Mouse (Mus musculus): ENCODE measurements around the gene Hic1.

The Hic1 gene

GRCm38 (mm10) chr11:75169405-75170080, at the start of gene Hic1:
Gene Hic1, minus strand, starts transcription at chr11:75169519.
- DNase-seq: peak; percentile 62

DNA sequence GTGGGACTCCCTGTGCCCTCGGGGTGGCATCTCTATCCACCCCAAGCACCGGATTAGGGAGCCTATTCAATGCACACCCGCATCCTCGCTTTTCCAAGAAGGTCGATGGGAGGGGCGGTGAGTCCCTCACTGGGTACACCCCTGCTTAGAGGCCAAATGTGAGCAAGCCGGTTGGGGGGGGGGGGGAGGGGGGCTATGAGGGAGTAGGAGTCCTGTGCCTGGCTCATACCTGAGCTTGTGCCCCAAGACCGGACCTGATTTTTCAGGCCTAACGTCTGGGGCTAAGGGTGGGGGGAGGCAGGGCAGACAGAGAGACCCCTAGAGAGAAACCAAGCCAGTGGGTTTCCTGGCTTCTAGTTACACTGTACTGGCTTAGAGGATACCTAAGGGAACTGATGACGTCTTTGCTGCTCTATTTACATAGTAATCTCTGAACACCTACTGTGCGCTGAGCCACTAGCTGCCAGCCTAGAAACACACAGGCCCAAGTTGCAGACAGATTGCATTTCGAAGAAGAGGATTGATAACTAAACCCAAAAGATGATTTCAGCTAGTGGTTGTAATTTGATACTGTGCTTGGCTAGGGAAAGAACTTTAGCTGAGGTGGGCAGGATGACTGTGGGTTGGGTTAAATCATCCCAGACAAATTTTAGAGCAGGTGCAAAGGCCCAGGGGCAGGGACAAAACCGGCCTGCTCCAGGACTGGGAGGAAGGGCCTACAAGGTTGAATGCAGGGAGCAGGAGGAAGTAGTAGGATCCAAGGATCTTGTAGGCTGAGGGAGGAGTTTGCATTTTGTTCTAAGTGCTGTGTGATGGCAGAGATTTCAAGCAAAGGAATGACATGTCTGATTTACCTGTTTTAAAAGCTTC, 45.0 kb upstream of the Hic1 start:
- DNase-seq: no peak

DNA sequence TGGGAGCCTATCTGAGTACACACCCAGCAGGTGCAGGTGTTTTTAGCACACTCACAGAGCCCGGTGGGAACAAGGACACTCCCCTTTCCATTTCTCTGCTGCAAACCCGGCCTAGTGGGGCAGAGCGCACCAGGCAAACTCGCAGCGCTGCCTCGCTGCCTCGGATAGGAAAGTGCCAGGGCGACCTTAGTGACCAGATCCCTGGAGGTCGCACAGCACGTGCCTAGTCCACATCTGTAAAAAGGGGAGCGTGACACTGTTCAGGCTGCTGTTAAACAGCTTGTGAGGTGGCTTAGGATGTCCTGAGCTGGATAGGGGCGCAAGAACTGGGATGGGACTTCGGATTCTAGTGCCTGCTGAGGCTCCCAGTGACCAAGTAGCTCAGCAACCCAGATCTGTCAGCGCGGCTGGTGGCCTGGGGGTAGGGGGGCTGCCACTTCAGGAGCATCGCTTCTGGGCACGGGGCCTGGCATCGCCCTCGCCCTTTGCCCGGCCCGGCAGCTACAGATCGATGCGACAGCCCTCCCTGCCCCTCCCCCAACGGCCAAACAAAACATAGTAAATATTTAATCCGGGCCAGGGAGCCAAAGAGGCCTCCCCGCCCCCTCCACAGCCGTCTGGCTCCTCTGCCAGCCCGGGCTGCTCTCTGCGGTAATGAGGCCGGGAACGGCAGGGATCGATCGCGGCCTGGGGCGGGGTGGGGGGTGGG, 44.2 kb upstream of the Hic1 start:
- peak; percentile 79 for DNase-seq

DNA sequence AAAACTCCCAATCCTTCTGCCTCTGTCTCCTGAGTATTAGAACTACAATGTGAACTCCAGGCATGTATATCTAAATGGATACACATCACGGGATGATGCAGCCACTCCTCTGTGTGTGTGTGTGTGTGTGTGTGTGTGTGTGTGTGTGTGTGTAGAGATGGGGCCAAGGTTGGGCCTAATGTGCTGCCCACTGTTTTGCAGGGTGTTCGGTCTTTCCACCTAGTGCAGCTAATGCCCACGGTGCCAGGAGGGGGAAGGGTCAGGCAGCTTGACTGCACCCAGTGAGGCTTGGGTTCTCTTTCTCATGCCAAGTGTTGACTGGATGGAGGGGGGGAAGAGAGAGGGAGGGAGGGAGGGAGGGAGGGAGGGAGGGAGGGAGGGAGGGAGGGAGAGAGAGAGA, 43.6 kb upstream of the Hic1 start:
- peak; percentile 72 for DNase-seq

GRCm38 (mm10) chr11:75212031-75212667, 42.8 kb upstream of the Hic1 start:
- DNase-seq: peak; percentile 78

DNA sequence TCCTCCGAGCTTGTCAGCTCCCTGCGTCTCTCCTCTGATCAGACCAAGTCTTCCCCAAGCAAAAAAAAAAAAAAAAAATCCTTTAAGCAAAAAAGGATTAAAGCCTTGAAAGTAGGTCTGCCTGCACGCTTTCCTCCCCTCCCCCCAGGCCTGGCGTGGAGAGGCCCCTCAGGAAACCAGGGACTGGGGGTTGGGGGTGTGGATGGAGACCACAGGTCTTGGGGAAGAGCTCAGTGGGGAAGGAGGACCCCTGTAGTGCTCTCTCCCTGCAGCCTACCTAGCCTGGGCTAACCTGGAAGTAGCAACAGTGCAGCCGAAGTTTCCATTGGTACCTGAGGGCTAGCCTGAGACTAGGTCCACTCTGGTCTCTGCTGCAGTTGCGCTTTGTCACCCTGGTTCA, 41.4 kb upstream of the Hic1 start:
- DNase-seq: peak; percentile 56

GRCm38 (mm10) chr11:75210093-75210492, 40.8 kb upstream of the Hic1 start:
- DNase-seq: peak; percentile 28

DNA sequence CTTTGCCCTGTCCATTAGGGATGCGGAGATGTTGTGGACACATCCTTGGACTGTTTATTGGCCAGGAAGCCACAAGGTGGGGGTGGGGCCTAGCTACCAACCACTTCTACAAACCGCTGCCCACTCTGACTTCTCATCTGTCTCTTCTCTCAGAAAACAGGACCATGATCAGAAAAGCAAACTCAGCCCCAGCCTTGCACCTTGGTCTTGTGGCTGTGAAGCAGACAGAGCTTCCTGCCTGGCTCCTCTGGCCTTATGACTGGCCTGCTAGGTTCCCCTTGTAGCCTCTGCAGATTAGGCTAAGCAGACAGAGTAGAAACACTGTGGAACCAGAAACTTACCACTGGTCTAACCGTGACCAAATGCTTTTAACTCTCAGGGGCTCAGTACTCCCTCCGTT, 40.0 kb upstream of the Hic1 start:
- DNase-seq: peak; percentile 29

- peak; percentile 38 for DNase-seq
Observed at GRCm38 (mm10) chr11:75206347-75206746, 37.0 kb upstream of the Hic1 start.

DNA sequence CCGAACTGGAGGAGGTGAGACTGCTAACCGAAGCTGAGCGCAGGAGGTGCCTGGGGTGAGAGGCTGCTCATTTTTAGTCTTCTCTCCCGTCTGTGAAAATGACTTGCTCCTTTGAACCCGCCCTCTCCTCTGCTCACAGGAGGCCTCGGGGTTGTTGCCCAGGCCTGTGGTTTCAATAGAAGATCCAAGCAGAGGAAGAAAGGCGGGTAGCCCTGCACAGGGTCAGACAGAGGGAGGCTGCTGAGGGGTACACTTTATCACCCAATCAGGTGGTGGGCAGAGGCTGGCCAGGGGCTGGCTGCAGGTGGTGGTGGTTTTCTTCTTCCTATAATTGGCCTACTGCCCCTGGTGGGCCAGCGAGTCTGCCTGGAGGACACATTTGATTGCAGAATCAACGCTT, 35.2 kb upstream of the Hic1 start:
- DNase-seq: peak; percentile 52

DNA sequence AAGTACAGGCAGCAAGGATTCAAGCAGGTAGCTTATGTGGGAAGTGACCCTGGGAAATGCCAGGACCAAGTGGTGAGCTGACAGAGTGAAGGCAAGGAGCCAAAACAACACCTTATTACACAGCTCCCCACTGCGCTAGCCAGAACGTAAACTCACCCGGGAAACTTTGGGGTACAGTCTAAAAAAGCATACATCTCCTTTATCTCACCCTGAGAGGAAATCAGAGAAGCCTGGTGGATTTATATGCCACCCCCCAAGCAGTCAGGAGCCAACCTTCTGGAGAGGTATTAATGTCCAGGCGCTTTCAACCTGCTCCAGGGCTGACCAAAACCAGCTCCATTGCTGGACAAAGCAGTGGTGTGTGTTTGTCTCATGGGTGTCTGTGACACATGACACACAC, 34.6 kb upstream of the Hic1 start:
- peak; percentile 58 for DNase-seq

DNA sequence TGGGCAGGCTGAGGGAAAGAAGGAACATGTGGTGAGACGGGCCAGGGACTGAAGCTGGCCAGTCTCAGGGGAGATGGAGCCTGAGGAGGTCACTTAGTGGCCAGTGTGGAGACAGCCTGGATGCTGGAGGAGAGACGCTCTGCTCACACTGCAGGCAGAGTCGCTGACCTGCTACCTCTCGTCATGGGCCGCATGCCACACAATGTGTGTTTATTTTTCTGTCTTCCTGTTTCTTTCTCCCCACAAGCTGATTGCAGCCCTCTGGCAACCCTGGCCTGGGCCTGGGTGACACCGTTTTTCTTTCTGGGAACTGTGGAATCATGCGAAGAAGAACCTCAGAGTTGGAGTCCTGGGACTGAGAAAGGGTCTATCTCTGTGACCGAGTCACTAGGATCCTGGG, 32.4 kb upstream of the Hic1 start:
- peak; percentile 45 for DNase-seq

DNA sequence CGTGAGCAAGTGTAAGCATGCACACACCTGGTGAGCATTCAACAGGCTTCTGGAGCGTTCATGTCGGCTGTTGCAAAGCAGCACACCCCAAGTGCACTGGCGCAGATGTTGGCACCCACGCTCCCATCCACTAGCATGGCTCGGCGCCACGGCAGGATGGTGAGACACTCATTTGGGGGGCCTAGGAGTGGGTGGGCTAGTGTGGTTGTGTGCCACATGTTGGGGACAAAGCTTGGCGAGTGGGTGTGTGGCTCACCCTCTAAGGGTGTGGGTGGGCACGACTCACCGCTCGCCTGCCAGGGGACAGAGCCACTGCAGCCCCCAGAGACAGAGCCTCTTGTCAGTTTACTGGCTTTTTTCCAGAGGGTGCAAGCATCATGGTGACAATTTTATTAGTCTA, 31.6 kb upstream of the Hic1 start:
- peak; percentile 69 for DNase-seq

GRCm38 (mm10) chr11:75199951-75200350, 30.6 kb upstream of the Hic1 start:
- DNase-seq: no peak

DNA sequence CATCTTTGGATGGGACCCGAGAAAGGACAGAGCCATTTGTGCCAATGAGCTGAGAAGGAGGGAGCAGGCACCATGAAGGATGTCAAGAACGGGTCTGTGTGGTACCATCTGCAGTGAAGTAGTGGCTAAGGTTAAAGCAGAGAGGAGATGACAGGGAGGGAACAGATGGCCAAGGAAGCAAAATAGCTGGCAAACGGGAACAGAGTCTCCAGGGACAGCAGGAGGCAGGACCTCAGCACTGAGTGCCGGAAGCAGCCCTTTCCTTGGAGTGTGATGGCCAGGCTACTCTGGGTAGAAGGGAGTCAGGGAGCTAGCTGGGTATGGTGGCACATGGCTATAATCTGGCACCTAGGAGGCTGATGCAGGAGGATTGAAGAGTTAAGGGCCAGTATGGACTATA, 29.5 kb upstream of the Hic1 start:
- peak; percentile 87 for DNase-seq

GRCm38 (mm10) chr11:75197956-75198355, 28.6 kb upstream of the Hic1 start:
- DNase-seq: no peak

GRCm38 (mm10) chr11:75196131-75196530, 26.8 kb upstream of the Hic1 start:
- DNase-seq: peak; percentile 68

DNA sequence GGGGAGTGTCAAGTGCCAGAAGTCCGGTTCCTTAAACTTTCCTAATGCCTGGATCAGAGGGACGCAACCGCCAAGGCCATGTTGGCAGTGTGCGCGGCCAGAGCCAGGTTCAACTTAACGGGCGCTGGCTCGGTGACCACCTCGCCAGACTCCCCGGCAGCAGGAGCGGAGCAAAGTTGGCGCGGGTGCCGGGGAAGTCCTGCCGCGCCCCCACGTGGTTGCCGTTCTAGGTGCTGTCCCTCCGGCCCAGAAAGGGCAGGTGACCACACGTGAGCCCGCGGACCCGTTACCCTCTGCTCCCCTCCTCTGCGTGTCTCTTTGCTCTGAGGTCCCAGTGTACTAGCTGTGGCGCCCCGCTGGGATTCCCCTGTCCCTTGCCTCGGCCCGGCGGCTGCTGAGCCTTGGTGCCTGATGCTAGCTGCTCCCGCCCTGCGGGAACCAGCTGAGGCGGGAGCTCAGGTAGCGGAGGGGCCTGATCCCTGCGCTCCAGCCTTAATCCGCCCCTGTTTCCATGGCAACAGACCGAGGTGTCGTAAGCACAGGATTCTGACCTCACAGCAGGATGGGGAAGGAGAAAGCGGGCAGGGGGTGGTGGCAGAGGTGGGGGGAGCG, 25.6 kb upstream of the Hic1 start:
- peak; percentile 87 for DNase-seq

GRCm38 (mm10) chr11:75194121-75194849, 25.0 kb upstream of the Hic1 start:
- peak; percentile 69 for DNase-seq

- DNase-seq: peak; percentile 85
Observed at GRCm38 (mm10) chr11:75193256-75194071, 24.1 kb upstream of the Hic1 start, which contains the start of gene Rtn4rl1. Gene Rtn4rl1, plus strand, starts transcription at chr11:75193783.
